Mouse (Mus musculus): ENCODE data around the gene Ly6g6e. TPM values are rescaled to one million over a fixed set of nuclear protein-coding genes. Genes with fewer than 3 reads are reported as not detected.

Gene Ly6g6e
- polyA plus RNA-seq, 1 experiment from 2014 or later, result 11.8 TPM

GRCm38 (mm10) chr17:35057090-35057489 is 19.6 kb upstream of the Ly6g6e start:
- WGBS, result 79% methylated on average over 3 of the region's 3 CpGs
- Histone ChIP-seq H3K4me2 (ENCODE audit: low read depth, low read length) (no peak overlapping the region), H3K9ac (ENCODE audit: low read depth, low read length) (no peak overlapping the region), H3K4me1 (ENCODE audit: control insufficient read depth, insufficient read depth, low read length) (peaks cover 3% of the 10 kb centered on the region), H3K4me3 (ENCODE audit: low read depth, low read length) (no peak overlapping the region), H3K27ac (replicated peaks; ENCODE audit: low read depth, low read length) (no peak overlapping the region), H3K27me3 (replicated peaks; ENCODE audit: control insufficient read depth, insufficient read depth, low read length) (no peaks in the 10 kb centered on the region), H3K36me3 (ENCODE audit: control insufficient read depth, insufficient read depth, low read length) (peaks cover 74% of the 10 kb centered on the region), H3K9me3 (ENCODE audit: control insufficient read depth, low read length) (no peaks in the 10 kb centered on the region)
- DNase-seq (ENCODE audit: low spot score), result no peak
- no peak for ATAC-seq (ENCODE audit: low read depth)

- no peaks in the 10 kb centered on the region for H3K9me3 ChIP-seq (ENCODE audit: control insufficient read depth, low read length)
- no peaks in the 10 kb centered on the region; the same call in 1 of the 2 replicates for H3K4me1 ChIP-seq (ENCODE audit: control insufficient read depth, insufficient read depth, low read length)
- no peaks in the 10 kb centered on the region for H3K27me3 ChIP-seq (replicated peaks; ENCODE audit: control insufficient read depth, insufficient read depth, low read length)
- H3K36me3 ChIP-seq (ENCODE audit: control insufficient read depth, insufficient read depth, low read length), result peaks cover 72% of the 10 kb centered on the region
- ATAC-seq (ENCODE audit: low read depth) (no peak), DNase-seq (ENCODE audit: low spot score) (no peak)
- 58% methylated on average over 9 of the region's 9 CpGs for WGBS
- peak overlapping the region; percentile 65; the same call in 1 of the 2 replicates for H3K4me3 ChIP-seq (ENCODE audit: low read depth, low read length)
- peak overlapping the region; percentile 92 for H3K27ac ChIP-seq (replicated peaks; ENCODE audit: low read depth, low read length)
- H3K9ac ChIP-seq (ENCODE audit: low read depth, low read length), result peak overlapping the region; percentile 85; the same call in 1 of the 2 replicates
- H3K4me2 ChIP-seq (ENCODE audit: low read depth, low read length), result peak overlapping the region; percentile 86
These were observed 18.4 kb upstream of the Ly6g6e start for GRCm38 (mm10) chr17:35058316-35058715.

GRCm38 (mm10) chr17:35058911-35059892 is 17.5 kb upstream of the Ly6g6e start, which contains the start of gene Ddah2:
TSS of gene Ddah2 (plus strand) at chr17:35059035.
- WGBS, result under 1% methylated on average over 55 of the region's 57 CpGs
- no peaks in the 10 kb centered on the region for H3K27me3 ChIP-seq (replicated peaks; ENCODE audit: control insufficient read depth, insufficient read depth, low read length)

GRCm38 (mm10) chr17:35060071-35060470 is 16.6 kb upstream of the Ly6g6e start:
- ATAC-seq (ENCODE audit: low read depth), result no peak
- Histone ChIP-seq H3K4me3 (ENCODE audit: low read depth, low read length) (peak overlapping the region; percentile 65), H3K27ac (replicated peaks; ENCODE audit: low read depth, low read length) (peak overlapping the region; percentile 92; the same call in 1 of the 2 replicates), H3K4me1 (ENCODE audit: control insufficient read depth, insufficient read depth, low read length) (peaks cover 6% of the 10 kb centered on the region; the same call in 1 of the 2 replicates), H3K27me3 (replicated peaks; ENCODE audit: control insufficient read depth, insufficient read depth, low read length) (peaks cover under 1% of the 10 kb centered on the region; the same call in 1 of the 2 replicates), H3K9me3 (ENCODE audit: control insufficient read depth, low read length) (no peaks in the 10 kb centered on the region), H3K4me2 (ENCODE audit: low read depth, low read length) (peak overlapping the region; percentile 86), H3K9ac (ENCODE audit: low read depth, low read length) (peak overlapping the region; percentile 85), H3K36me3 (ENCODE audit: control insufficient read depth, insufficient read depth, low read length) (peaks cover 57% of the 10 kb centered on the region)
- WGBS, result 27% methylated on average over 14 of the region's 14 CpGs
- DNase-seq (ENCODE audit: low spot score), result no peak

More at GRCm38 (mm10) chr17:35058911-35059892, 17.5 kb upstream of the Ly6g6e start, which contains the start of gene Ddah2:
- H3K4me1 ChIP-seq (ENCODE audit: control insufficient read depth, insufficient read depth, low read length), result no peaks in the 10 kb centered on the region; the same call in 1 of the 2 replicates
- H3K9ac ChIP-seq (ENCODE audit: low read depth, low read length), result peak within 1 kb of the TSS; percentile 85
- peak within 1 kb of the TSS; percentile 65 for H3K4me3 ChIP-seq (ENCODE audit: low read depth, low read length)
- peaks cover 63% of the 10 kb centered on the region for H3K36me3 ChIP-seq (ENCODE audit: control insufficient read depth, insufficient read depth, low read length)
- peak within 1 kb of the TSS; percentile 92 for H3K27ac ChIP-seq (replicated peaks; ENCODE audit: low read depth, low read length)
- H3K9me3 ChIP-seq (ENCODE audit: control insufficient read depth, low read length), result no peaks in the 10 kb centered on the region
- ATAC-seq (ENCODE audit: low read depth), result peak; percentile 90
- DNase-seq (ENCODE audit: low spot score), result peak; percentile 98
- H3K4me2 ChIP-seq (ENCODE audit: low read depth, low read length), result peak within 1 kb of the TSS; percentile 86

GRCm38 (mm10) chr17:35060737-35061297 is 15.9 kb upstream of the Ly6g6e start:
- no peak for DNase-seq (ENCODE audit: low spot score)
- peak overlapping the region; percentile 85 for H3K9ac ChIP-seq (ENCODE audit: low read depth, low read length)
- peaks cover 7% of the 10 kb centered on the region for H3K27me3 ChIP-seq (replicated peaks; ENCODE audit: control insufficient read depth, insufficient read depth, low read length)
- peak overlapping the region; percentile 86 for H3K4me2 ChIP-seq (ENCODE audit: low read depth, low read length)
- no peaks in the 10 kb centered on the region for H3K9me3 ChIP-seq (ENCODE audit: control insufficient read depth, low read length)
- ATAC-seq (ENCODE audit: low read depth), result no peak
- H3K4me3 ChIP-seq (ENCODE audit: low read depth, low read length), result peak overlapping the region; percentile 65
- H3K4me1 ChIP-seq (ENCODE audit: control insufficient read depth, insufficient read depth, low read length), result peaks cover 6% of the 10 kb centered on the region; the same call in 1 of the 2 replicates
- no peak overlapping the region for H3K27ac ChIP-seq (replicated peaks; ENCODE audit: low read depth, low read length)
- peaks cover 49% of the 10 kb centered on the region for H3K36me3 ChIP-seq (ENCODE audit: control insufficient read depth, insufficient read depth, low read length)
- WGBS, result 58% methylated on average over 22 of the region's 22 CpGs

- Histone ChIP-seq H3K4me2 (ENCODE audit: low read depth, low read length) (peak overlapping the region; percentile 86), H3K27ac (replicated peaks; ENCODE audit: low read depth, low read length) (no peak overlapping the region), H3K9me3 (ENCODE audit: control insufficient read depth, low read length) (no peaks in the 10 kb centered on the region), H3K27me3 (replicated peaks; ENCODE audit: control insufficient read depth, insufficient read depth, low read length) (peaks cover 10% of the 10 kb centered on the region), H3K4me1 (ENCODE audit: control insufficient read depth, insufficient read depth, low read length) (peaks cover 6% of the 10 kb centered on the region; the same call in 1 of the 2 replicates), H3K36me3 (ENCODE audit: control insufficient read depth, insufficient read depth, low read length) (peaks cover 44% of the 10 kb centered on the region), H3K4me3 (ENCODE audit: low read depth, low read length) (no peak overlapping the region), H3K9ac (ENCODE audit: low read depth, low read length) (no peak overlapping the region)
- WGBS, result 74% methylated on average over 8 of the region's 8 CpGs
- DNase-seq (ENCODE audit: low spot score), result no peak
- no peak for ATAC-seq (ENCODE audit: low read depth)
These were observed 15.4 kb upstream of the Ly6g6e start for GRCm38 (mm10) chr17:35061299-35061698.

GRCm38 (mm10) chr17:35063466-35063865 is 13.2 kb upstream of the Ly6g6e start:
- Histone ChIP-seq H3K4me3 (ENCODE audit: low read depth, low read length) (no peak overlapping the region), H3K4me1 (ENCODE audit: control insufficient read depth, insufficient read depth, low read length) (peaks cover 6% of the 10 kb centered on the region; the same call in 1 of the 2 replicates), H3K4me2 (ENCODE audit: low read depth, low read length) (no peak overlapping the region), H3K9me3 (ENCODE audit: control insufficient read depth, low read length) (no peaks in the 10 kb centered on the region), H3K27me3 (replicated peaks; ENCODE audit: control insufficient read depth, insufficient read depth, low read length) (peaks cover 20% of the 10 kb centered on the region), H3K36me3 (ENCODE audit: control insufficient read depth, insufficient read depth, low read length) (peaks cover 27% of the 10 kb centered on the region), H3K9ac (ENCODE audit: low read depth, low read length) (no peak overlapping the region), H3K27ac (replicated peaks; ENCODE audit: low read depth, low read length) (no peak overlapping the region)
- ATAC-seq (ENCODE audit: low read depth) (no peak), DNase-seq (ENCODE audit: low spot score) (no peak)
- 93% methylated on average over 3 of the region's 3 CpGs for WGBS

GRCm38 (mm10) chr17:35064378-35064877 is 12.3 kb upstream of the Ly6g6e start:
- 21% methylated on average over 9 of the region's 10 CpGs for WGBS
- Histone ChIP-seq H3K4me1 (ENCODE audit: control insufficient read depth, insufficient read depth, low read length) (peaks cover 6% of the 10 kb centered on the region; the same call in 1 of the 2 replicates), H3K9ac (ENCODE audit: low read depth, low read length) (peak overlapping the region; percentile 56; the same call in 1 of the 2 replicates), H3K36me3 (ENCODE audit: control insufficient read depth, insufficient read depth, low read length) (peaks cover 27% of the 10 kb centered on the region), H3K4me3 (ENCODE audit: low read depth, low read length) (peak overlapping the region; percentile 34), H3K4me2 (ENCODE audit: low read depth, low read length) (peak overlapping the region; percentile 61), H3K9me3 (ENCODE audit: control insufficient read depth, low read length) (no peaks in the 10 kb centered on the region), H3K27ac (replicated peaks; ENCODE audit: low read depth, low read length) (peak overlapping the region; percentile 54), H3K27me3 (replicated peaks; ENCODE audit: control insufficient read depth, insufficient read depth, low read length) (peaks cover 20% of the 10 kb centered on the region)
- no peak for ATAC-seq (ENCODE audit: low read depth)
- no peak for DNase-seq (ENCODE audit: low spot score)

Measured in embryonic facial prominence, embryonic 14.5 days (tissue).